Mouse (Mus musculus): ENCODE data around the gene Tle2.

Gene Tle2

DNA sequence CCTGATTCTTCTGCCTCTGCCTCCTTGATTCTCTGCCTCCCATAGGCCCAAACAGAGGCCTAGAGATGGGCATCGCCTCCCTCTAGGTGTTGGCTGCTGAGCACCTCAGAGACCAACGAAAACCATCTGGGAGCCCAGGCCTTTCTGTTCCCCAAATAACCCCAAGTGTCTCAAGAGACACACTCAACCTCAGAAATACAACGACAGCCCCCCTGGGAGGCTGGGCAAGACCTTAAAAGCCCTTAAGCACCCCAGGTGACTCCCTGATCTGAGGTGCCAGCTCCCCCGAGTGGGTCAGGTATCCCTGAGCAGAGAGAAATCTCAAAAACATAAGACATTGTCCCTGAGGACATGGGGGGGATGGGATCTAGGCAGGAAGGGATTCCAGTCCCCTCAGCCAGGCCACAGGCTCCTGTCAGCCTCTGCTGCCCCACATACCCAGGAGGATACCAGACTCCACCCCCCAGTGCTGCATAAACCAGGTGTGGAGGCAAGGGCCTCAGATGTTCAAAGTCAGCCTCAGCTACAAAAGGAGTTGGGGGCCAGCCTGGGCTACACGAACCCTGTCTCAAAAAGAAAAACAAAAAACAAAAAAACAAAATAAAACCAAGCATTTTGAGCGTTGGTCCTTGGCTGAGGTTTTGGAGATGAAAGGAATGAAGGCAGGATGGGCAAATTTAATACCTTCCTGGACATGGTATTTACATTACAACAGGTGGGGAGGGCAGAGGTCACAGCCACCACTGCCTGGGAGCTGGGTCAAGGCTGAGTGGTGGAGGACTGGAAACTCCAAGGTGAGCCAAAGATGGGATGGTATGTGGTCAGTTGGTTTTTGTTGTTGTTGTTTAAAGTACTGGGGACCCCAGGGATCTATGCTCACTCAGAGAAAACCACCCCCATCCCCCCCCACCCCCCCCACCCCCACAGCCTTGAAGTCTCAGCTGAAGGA is 20.3 kb upstream of the Tle2 start:
- no peak for DNase-seq (ENCODE audit: low read depth, low spot score)

DNA sequence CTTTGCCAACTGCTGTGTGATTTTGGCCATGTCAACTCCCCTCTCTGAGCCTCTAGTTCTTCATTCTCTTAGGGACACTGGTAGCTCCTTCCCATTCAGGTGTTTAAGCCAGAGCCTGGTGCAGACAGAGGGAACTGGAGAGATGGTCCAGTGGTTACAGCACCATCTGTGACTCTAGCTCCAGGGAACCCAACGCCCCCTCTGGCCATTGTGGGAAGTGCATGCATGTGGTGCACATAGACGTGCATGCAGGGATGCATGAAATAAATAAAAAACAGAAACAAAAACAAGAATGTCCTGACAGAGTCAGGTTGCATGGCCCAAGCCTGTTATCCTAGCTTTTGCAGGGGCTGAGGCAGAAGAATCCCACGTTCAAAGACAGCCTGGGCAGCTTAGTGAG is 18.1 kb upstream of the Tle2 start:
- DNase-seq (ENCODE audit: low read depth, low spot score) = no peak

DNA sequence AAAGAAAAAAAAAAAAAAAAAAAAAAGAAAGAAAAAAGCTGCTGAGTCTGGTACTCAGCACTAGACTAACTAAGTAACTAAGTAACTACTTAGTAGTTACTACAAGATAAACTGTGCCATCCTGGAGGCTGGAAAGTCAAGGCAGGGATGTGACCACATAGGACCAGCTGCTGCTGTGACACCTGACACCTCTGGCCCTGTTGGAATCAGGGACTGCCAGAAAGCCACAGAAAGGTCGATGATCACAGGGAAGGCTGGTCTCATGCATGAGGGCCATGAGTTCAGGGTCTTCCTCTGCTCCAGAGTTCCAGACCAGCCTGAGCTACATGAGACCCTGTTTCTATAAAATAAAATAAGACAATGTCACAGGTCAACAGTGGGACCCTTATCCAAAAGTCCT is 16.9 kb upstream of the Tle2 start:
- no peak for DNase-seq (ENCODE audit: low read depth, low spot score)

DNA sequence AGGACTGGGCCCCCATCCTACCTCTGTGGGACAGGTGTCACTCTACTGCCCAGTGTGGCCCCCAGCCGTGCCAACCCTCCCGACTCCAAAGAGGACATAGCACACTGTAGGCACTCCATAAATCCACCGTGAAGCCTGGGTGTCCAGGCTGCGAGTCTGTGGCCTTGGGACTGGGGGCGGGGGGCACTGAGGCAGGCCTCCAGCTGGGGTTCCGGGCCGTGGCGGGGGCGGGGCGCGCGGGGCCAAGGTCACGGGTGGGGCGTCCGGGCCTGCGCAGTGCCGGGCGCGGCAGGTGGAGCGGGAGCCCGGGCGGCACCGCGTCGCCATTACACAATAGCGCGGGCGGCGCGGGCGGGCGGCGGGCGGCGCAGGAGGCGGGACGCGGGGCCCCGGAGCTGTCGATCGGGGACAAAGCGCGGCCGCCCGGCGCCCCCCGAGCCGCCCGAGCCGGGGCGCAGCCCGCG is 15.2 kb upstream of the Tle2 start, which contains the start of gene Aes:
Gene Aes, plus strand, starts transcription at position 326 of the 464 bp plus-strand sequence.
- DNase-seq (ENCODE audit: low read depth, low spot score) = no peak

DNA sequence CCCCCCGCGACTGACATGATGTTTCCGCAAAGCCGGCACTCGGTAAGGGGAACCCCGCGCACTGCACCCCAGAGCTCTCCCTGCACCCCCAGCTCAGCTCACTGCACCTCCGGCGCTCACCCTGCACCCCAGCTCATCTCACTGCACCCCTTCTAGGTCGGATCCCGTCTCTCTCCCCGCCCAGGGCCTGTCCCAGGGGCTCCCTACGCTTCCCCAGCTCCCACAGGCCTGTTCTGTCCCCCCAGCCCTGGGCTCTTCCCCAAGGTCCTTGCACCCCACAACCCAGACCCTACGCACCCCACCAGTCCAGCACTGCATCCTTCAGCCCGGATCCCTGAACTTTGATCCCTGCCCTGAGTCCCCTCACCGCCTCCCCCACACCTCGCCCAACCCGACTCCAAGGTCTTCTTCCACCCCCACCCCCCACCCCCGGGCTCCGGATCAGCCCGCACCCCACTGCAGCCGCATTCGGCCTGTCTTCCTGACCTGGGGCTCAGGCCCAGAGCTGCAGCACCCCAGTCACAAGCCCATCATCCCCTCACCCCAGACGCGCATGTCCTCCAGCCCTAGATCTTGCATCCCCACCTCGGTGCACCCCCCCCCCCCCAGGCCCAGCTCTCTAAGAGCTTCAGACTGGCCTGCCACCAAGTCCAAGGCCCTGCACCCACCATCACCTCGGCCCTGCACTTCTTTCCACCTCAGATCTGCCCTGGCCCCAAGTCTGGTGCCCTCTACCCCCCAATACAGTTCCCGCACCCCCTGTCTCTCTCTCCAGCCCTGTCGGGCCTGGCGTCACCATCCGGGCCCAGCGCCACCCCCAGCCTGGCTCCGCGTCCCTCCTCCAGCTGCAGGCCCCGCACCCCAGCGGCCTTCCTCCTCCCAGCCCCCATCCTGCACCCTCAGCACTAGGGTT is 14.5 kb upstream of the Tle2 start:
- no peak for DNase-seq (ENCODE audit: low read depth, low spot score)

DNA sequence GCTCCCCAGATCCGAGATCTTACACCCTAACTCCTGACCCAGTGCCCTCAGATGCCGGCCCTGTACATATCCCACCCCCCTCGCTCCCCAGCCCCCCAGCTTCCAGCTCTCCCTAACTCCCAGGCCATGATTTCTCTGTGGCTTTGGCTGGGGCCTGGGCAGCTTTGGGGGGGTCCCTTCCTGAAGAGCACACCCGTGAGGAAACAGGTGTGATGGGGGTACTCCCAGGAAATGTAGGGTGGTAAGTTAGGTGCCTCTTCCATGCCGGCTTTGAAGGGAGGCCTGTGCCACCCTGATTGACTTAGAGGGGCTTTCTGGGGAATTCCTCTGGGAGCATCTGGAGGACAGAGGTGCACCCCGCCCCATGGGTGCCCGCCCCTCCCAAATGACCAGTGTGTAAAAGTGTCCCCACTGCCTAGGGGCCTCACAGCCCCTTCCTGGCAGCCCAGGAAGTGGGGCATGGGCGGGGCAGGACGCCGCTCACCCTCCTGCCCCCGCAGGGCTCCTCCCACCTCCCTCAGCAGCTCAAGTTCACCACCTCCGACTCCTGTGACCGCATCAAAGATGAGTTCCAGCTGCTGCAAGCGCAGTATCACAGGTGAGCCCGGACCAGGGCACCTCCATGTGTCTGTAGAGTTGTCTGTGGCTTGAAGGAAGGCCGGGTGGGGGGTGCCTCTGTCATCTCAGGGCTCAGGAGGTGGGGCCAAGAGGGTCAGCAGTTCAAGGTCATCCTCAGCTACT is 13.5 kb upstream of the Tle2 start:
- DNase-seq (ENCODE audit: low read depth, low spot score) = no peak

DNA sequence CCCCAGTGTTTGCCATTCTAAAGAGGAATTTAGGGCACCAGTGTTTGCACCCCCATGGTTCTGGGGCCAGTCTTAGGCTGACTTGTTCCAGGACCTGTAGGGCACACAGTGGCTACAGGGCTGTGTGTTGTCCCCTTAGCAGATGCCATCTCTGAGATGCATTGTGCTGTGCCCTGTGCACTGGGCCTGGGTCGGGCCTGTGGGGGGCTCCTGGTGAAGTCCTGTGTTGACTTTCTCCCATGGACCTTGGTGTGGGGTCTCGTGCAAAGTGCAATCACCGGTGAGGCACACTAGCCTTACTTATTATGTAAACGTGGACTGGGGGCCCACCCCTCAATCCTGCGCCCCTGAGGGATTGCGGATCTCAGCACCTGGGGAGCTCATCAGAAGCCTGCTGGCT is 11.9 kb upstream of the Tle2 start:
- DNase-seq (ENCODE audit: low read depth, low spot score) = no peak

DNA sequence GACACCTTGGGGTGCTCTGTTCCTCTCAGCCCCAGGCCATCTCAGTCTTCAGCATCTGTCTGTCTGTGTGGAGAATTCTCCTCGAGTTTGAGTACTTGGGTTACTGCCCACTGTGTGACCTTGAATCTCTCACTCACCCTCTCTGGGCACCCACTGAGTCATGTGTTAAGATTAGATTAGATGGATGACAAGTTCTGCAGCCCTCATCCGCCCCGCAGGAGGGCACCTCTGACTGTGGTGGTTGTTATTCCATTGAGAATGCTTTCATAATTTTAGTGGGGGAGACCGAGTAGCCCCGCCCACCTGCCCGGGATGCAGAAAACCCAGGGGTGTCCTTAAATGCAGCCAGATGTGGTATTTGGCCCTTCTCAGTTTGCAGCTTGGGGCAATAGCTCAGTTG is 10.9 kb upstream of the Tle2 start:
- no peak for DNase-seq (ENCODE audit: low read depth, low spot score)

DNA sequence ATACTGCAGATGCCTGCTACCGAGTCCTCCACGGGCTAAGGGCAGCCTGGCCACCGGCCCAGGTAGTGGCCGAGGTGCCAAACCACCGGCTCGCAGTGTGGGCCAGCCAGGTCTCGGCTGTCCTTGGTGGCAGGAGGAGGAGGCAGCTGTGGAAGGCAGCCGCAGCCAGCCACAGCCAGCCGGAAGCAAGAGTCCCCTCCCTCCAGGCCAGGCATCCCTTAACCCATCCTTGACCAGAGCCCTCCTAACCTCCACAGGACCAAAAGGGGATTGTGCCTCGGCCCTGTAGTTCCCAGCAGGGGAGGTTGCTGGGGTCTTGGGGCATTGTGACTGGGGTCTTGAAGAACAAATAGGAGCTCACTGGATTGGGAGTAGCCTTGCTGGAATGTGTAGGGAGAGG is 10.1 kb upstream of the Tle2 start:
- DNase-seq (ENCODE audit: low read depth, low spot score) = no peak

DNA sequence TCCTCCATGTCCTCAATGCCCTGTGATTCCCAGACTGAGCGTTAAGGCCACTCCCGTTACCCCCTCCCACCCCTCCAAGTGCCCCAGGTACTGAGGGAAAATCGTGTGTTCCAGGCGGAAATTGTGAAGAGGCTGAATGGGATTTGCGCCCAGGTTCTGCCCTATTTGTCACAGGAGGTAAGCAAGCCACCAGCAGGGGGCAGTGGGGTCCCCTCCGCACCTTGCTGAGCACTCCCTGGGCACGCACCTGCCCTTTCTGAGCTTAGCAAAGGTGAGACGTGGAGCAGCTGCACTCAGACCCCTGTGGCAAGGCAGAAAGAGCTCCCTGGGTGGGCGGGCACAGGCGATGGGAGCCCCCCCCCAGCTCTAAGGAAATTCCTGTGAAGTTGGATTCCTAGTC is 9.6 kb upstream of the Tle2 start:
- DNase-seq (ENCODE audit: low read depth, low spot score) = no peak

DNA sequence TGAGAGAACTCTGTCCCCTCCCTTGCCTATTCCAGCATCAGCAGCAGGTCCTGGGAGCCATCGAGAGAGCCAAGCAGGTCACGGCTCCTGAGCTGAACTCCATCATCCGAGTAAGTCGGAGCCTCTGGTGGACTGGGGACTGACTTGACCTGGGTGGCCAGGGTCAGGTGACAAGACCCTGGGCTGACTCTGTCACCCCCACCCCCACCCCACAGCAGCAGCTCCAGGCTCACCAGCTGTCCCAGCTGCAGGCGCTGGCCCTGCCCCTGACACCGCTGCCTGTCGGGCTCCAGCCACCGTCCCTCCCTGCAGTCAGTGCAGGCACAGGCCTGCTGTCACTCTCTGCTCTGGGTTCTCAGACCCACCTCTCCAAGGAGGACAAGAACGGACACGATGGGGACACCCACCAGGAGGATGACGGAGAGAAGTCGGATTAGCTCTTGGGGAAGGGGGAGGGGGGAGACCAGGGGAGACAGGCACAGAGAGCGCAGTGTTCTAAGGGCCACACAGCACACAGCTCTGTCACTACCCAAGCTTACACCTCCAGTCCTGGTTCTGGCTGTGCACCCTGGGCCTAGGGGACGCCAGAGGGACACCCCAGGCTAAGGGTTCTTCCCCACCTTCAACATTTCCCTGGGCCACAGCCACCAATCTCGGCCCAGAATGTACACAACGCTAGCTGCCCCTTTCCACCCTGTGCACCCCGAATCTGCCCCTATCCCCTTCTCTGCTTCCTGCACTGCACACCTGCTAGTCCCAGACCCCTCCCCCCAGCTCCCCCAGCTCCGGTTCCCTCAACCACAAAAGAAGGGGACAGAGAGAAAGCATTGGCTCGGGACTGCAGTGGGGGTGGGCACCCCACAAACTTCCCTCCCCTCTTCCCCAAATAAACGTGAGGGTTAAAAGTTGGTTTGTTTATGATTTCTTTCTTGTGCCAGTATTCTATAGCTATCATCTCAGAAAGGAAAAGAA is 8.8 kb upstream of the Tle2 start:
- DNase-seq (ENCODE audit: low read depth, low spot score) = no peak

DNA sequence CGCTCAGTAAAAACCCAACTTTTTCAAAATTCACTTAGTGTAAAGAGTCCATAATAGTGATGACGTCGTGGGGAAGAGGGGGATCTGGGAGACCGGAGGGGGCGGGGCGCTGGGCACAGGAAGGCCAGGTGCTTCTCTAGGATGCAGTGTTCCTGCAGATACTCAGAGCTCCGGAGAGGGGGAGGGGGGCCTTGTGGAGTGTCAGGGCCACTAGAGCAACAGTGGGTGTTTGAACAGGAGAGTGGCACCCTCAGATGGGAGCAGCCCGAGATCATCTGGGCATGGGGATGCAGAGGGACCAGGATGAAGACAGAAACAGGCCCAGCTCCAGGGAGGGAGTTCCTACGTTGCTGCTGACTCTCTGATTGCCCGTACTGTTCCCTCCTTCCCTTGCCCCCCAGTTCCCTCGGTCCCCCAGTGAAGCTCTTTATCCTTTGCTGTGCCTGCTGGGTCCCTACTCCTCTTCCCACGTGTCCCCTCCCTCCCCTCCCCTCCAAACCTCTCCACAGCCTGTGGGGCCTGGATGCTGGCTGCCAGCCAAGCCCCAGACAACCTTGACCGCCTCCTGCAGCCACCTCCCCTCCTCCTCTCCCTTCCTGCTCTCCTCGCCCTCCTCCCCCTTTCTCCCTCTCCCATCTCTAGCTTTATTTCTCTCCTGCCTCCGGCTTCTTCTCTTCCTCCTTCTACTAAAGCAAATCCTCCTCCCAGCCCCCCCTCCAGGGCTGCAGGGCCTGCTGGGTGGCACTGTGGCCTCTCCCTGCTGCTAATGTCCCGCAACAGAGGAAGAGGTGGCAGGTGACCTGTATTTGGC is 5.8 kb upstream of the Tle2 start:
- no peak for DNase-seq (ENCODE audit: low read depth, low spot score)

DNA sequence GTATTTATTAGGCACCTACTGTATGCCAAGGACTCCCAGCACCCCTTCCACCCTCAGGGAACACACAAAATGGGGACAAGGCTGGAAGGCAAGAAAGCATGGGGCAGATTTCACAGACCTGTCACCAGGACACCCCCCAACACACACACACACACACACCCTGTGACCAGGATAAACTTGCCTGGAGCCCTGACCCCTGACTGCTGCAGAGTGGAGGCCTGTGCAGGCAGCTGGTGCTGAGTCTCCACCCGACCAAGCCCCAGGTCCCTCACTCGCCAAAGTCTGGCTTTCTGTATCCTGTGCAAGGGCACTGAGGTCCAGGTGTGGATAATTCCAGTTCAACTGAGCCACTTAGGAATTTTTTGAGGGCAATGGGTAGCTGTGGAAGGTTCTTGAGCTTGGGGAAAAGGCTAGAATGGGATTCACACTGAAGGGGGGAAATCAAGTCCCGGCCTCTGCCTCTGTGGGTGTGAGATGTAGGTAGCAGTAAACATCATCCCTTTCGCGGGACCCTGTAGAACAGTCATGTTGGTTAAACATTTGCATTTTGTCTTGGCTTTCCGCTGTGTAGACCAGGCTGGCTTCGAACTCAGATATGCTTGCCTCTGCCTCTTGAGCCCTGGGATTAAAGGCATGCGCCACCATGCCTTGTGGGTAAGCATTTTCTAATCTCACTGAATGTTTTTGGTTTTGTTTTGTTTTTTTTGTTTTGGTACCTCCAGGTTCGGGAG is 4.7 kb upstream of the Tle2 start:
- no peak for DNase-seq (ENCODE audit: low read depth, low spot score)

DNA sequence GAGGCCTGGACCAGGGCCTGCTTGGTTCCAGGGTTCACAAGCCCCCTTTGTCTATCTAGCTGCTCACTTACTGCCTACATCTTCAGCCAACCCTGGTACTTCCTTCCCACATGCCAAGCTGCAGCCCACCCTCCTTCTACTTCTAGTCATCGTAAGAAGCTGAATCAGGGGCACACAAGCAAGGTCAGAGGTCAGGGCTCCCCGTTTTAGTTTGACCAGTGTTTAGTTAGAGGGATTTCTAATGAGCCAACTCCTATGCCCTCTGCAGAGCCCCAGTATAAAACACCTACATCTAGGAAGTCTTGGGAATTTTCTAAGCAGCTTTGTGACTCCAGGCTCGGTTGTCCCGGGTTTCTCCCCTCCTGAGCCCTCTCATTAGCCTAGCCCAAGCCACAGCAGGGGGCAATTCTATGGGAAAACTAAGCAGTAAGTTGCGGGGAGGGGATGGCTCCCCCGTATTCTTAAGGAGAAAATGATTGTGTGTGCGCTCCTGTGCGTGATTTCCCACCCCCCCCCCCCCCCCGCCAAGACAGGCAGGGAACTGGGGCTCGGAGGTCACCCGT is 4.0 kb upstream of the Tle2 start:
- DNase-seq (ENCODE audit: low read depth, low spot score) = no peak

DNA sequence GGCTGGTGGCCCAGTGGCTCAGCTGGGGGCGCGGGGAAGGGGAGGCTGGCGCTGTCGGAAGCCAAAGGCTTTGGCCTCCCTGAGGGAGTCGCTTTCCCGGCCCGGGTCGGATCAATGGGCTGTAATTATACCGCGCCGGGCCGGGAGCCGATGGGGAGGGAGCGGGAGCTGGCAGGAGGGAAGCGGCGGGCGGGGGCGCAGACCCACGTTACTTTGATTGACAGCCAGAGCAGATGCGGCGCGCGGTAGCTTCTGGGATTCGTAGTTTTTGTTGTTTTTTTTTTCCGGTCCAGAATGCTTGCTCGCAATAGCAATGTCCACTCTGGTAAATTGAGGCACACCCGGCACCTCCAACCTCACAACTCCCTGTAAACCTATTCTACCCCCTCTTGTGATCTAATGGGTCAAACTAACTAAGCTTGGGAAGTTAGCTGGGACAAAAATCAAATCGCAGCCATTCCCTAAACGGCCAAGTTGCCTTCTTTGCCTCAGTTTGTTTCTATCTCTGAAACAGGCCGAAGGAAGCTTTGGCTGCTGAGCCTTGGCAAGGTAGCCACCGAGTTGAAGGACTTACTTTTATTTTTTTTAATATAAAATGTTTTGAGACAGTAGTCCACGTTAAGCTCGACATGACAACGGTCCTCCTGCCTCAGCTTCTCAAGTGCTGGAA is 3.4 kb upstream of the Tle2 start:
- DNase-seq (ENCODE audit: low read depth, low spot score) = peak; percentile 88

DNA sequence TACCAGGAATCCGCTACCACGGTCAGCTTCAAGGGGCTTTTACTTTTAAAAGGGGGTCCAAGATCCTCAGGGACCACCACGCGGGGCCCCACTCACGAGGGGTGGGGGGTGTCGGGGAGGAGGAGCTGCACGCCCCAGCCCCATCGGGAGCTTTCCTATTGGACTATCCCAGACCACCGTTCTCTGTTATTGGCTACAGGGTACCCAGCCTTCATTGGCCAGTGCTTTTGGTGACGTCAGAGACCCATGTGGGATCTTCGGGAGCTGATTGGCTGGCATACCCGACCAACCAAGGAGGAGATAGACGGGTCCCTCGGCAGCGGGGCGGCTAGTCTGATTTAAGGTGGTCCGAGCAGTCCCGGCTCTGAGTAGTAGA is 2.9 kb upstream of the Tle2 start:
- peak; percentile 99 for DNase-seq (ENCODE audit: low read depth, low spot score)

DNA sequence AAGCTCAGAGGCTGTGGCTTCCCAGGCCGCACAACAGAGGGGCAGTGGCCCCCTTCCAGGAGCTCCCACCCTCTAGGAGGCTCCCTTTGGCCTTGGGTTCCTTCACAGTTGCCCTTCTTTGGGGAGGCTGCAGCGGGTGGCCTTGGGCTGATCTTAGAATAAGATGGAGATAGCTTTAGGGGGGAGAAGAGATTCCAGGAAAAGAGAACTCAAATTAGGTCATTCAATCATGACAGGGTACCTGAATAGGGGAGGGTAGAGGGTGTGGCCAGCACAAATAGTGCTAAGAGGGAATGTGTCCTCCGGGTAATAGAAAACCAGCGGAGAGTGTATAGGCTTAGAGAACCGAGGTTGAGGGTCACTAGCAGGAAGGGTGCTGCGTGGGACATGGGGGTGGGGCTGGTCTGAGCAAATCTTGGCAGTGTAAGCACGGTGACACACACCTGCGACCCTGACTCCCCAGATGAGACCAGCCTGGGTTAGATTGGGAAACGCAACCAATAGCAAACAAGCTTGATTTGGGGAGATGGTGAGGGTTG is 2.2 kb upstream of the Tle2 start:
- no peak for DNase-seq (ENCODE audit: low read depth, low spot score)

DNA sequence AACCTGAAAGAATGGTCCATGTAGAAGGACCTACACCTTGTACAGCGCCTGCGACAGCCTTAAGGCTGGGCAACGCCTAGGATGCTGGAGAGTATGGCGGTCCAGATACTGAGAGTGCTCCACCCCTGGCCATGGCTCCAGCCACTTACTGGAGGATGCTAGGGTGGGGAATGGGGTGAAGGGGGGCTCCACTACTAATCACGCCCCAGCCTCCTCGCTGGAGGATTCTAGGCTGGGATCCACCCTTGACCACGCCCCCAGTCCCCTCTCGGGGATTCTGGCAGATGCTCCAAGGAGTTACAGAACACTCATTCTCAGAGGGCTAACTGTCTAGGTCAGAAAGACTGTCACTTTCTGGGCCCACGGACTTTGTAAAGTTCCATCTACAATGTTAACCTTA is 1.4 kb upstream of the Tle2 start:
- no peak for DNase-seq (ENCODE audit: low read depth, low spot score)

Measured in brain, embryonic 18.5 days (tissue).